Comparison of ENCODE assay signal across 9 mouse cellular contexts in the genomic region with DNA sequence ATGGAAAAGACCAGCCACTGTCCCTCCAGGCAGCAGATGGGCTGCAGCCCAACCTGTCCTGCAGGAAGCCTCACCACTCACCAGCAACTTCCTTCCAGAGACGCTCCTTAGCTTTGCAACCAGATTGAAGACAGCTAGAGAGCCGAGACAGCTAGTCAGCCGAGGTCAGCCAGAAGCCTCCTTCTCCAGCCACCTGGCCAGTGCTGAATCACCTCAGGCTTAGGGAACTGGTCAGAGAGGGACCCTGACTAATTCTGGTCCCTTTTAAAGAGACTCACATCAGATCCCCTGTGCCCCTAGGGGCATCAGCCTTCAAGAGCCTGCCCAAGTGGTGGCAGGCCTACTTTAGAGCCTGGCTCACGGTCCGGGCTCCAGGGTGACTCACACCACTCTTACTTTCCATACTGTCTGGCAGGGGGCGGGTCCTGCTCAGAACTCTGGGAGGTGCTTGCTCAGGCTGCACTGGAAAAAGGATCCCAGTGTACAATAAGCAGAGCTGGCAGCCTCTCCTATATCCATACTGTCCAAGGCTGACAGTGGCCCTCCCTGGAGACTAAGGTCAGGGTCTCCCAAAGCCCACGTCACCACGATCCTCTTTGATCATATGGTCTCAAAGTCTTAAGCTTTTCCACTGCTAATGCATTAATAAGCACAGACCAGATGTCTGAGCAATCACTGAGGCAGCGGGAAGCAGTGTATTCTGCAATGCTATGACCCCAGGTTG. TPM values are rescaled to one million over a fixed set of nuclear protein-coding genes. Genes with fewer than 3 reads are reported as not detected.
DNase-seq lines count a peak whose midpoint lies in the region; ATAC-seq and TF ChIP-seq lines count a peak whose summit lies in the region.
"Had no signal": no experiment of that assay in that cellular context is flagged by ENCODE, and none has a peak within 500 bp of the region (broad histone marks: within the 10 kb centered on the region; RNA-seq: fewer than 3 reads in every experiment).

No protein-coding gene starts in this region.

- no peaks in the 10 kb centered on the region for H3K36me3 ChIP-seq in midbrain, embryonic 16.5 days (ENCODE audit: control insufficient read depth, insufficient read depth, low read length)
- no peaks in the 10 kb centered on the region for H3K36me3 ChIP-seq in midbrain, embryonic 15.5 days (replicated peaks)
- no peaks in the 10 kb centered on the region for H3K36me3 ChIP-seq in heart, embryonic 16.5 days (ENCODE audit: control insufficient read depth, insufficient read depth)
- H3K36me3 ChIP-seq in lung, postnatal 0 days (ENCODE audit: insufficient read depth, low read length) = no peaks in the 10 kb centered on the region
- H3K36me3 ChIP-seq: hindbrain, embryonic 15.5 days had no signal

- peak; percentile 26 for TF ChIP-seq CTCF in lung, postnatal 0 days (IDR thresholded peaks at IDR 0.05)

- H3K9ac ChIP-seq in midbrain, embryonic 16.5 days (ENCODE audit: low read depth, low read length) = 0 out of 2 replicates have a peak overlapping the region, but pooled peaks have one; percentile 7
- H3K9ac ChIP-seq in midbrain, embryonic 15.5 days = no peak overlapping the region
- H3K9ac ChIP-seq in heart, embryonic 16.5 days (ENCODE audit: low read length) = peak overlapping the region; percentile 38
- H3K9ac ChIP-seq in lung, postnatal 0 days (replicated peaks; ENCODE audit: low read depth) = 0 out of 2 replicates have a peak overlapping the region, but pooled peaks have one; percentile 24
- H3K9ac ChIP-seq: hindbrain, embryonic 15.5 days had no signal

- DNase-seq in cerebellum, adult 11-12 months = peak; percentile 49
- no peak for DNase-seq in cerebellum, adult 11 months
- DNase-seq in lung, postnatal 0 days (ENCODE audit: low spot score) = peak; percentile 91
- no peak for DNase-seq in layer of hippocampus, adult 18-20 months (ENCODE audit: low spot score in 2 of 2)
- no peak for DNase-seq in right cerebral cortex, postnatal 36 days (ENCODE audit: low spot score in 2 of 2)

- TF ChIP-seq EP300 in lung, postnatal 0 days (IDR thresholded peaks at IDR 0.05) = no peak; the same call in 1 of the 2 replicates

- H3K4me2 ChIP-seq in midbrain, embryonic 16.5 days (ENCODE audit: low read length) = no peak overlapping the region
- H3K4me2 ChIP-seq in midbrain, embryonic 15.5 days = no peak overlapping the region
- peak overlapping the region; percentile 29 for H3K4me2 ChIP-seq in heart, embryonic 16.5 days (ENCODE audit: low read depth, low read length)
- peak overlapping the region; percentile 36 for H3K4me2 ChIP-seq in lung, postnatal 0 days (replicated peaks; ENCODE audit: low read depth, low read length)
- H3K4me2 ChIP-seq: hindbrain, embryonic 15.5 days had no signal

- WGBS in midbrain, embryonic 16.5 days = 62% methylated on average over 9 of the region's 9 CpGs
- 56% methylated on average over 9 of the region's 9 CpGs for WGBS in midbrain, embryonic 15.5 days
- WGBS in heart, embryonic 16.5 days = 17% methylated on average over 9 of the region's 9 CpGs
- 21% methylated on average over 9 of the region's 9 CpGs for WGBS in lung, postnatal 0 days

- H3K4me1 ChIP-seq in midbrain, embryonic 16.5 days (ENCODE audit: control insufficient read depth, insufficient read depth, low read length) = peaks cover 21% of the 10 kb centered on the region
- peaks cover 24% of the 10 kb centered on the region for H3K4me1 ChIP-seq in midbrain, embryonic 15.5 days
- peaks cover 78% of the 10 kb centered on the region for H3K4me1 ChIP-seq in heart, embryonic 16.5 days (ENCODE audit: control insufficient read depth, insufficient read depth, low read length)
- peaks cover 67% of the 10 kb centered on the region for H3K4me1 ChIP-seq in lung, postnatal 0 days (ENCODE audit: insufficient read depth, low read depth, low read length)

- H3K4me3 ChIP-seq in midbrain, embryonic 16.5 days (ENCODE audit: low read depth, low read length) = no peak overlapping the region
- no peak overlapping the region for H3K4me3 ChIP-seq in midbrain, embryonic 15.5 days
- H3K4me3 ChIP-seq in heart, embryonic 16.5 days (ENCODE audit: low read length) = peak overlapping the region; percentile 2; the same call in 1 of the 2 replicates
- H3K4me3 ChIP-seq in lung, postnatal 0 days (ENCODE audit: low read depth, low read length) = no peak overlapping the region
- H3K4me3 ChIP-seq: hindbrain, embryonic 15.5 days had no signal

- ATAC-seq in midbrain, embryonic 16.5 days = no peak
- ATAC-seq in midbrain, embryonic 15.5 days (replicated peaks) = no peak
- ATAC-seq in heart, embryonic 16.5 days (replicated peaks; ENCODE audit: extremely low read depth, insufficient read depth, low FRiP score) = peak; percentile 56; the same call in 1 of the 2 replicates
- ATAC-seq in lung, postnatal 0 days = peak; percentile 72

- no peaks in the 10 kb centered on the region for H3K9me3 ChIP-seq in midbrain, embryonic 16.5 days (replicated peaks; ENCODE audit: control insufficient read depth, low read length, poor library complexity, severe bottlenecking)
- no peaks in the 10 kb centered on the region for H3K9me3 ChIP-seq in midbrain, embryonic 15.5 days
- no peaks in the 10 kb centered on the region for H3K9me3 ChIP-seq in heart, embryonic 16.5 days (replicated peaks; ENCODE audit: control insufficient read depth, low read length)
- H3K9me3 ChIP-seq in lung, postnatal 0 days (ENCODE audit: low read length) = no peaks in the 10 kb centered on the region
- H3K9me3 ChIP-seq: hindbrain, embryonic 15.5 days had no signal

- no peak overlapping the region for H3K27ac ChIP-seq in midbrain, embryonic 16.5 days (ENCODE audit: low read length)
- no peak overlapping the region for H3K27ac ChIP-seq in midbrain, embryonic 15.5 days
- H3K27ac ChIP-seq in heart, embryonic 16.5 days (ENCODE audit: low read length) = peak overlapping the region; percentile 94
- peak overlapping the region; percentile 97 for H3K27ac ChIP-seq in lung, postnatal 0 days (ENCODE audit: low read length)
- H3K27ac ChIP-seq: hindbrain, embryonic 15.5 days had no signal

- H3K27me3 ChIP-seq in midbrain, embryonic 16.5 days (ENCODE audit: control insufficient read depth, insufficient read depth, low read depth, low read length) = no peaks in the 10 kb centered on the region
- no peaks in the 10 kb centered on the region for H3K27me3 ChIP-seq in midbrain, embryonic 15.5 days (replicated peaks)
- H3K27me3 ChIP-seq in heart, embryonic 16.5 days (ENCODE audit: control insufficient read depth, insufficient read depth, low read length) = no peaks in the 10 kb centered on the region
- no peaks in the 10 kb centered on the region for H3K27me3 ChIP-seq in lung, postnatal 0 days (replicated peaks; ENCODE audit: insufficient read depth, low read length)
- H3K27me3 ChIP-seq: hindbrain, embryonic 15.5 days had no signal

RNA-seq across cellular contexts. Expression of a gene that starts 5.9 kb away (rescaled TPM):
- 9.5 and 11.2 TPM in 2 replicates for polyA plus RNA-seq in midbrain, embryonic 16.5 days (2015; fragmentation: Nextera tagmentation; extraction: Ambion mirVana)
- 11.9 and 14.2 TPM in 2 replicates for polyA plus RNA-seq in midbrain, embryonic 15.5 days (2015; fragmentation: Nextera tagmentation; extraction: Ambion mirVana)
- 22.8 and 29.7 TPM in 2 replicates for polyA plus RNA-seq in heart, embryonic 16.5 days (2015; fragmentation: Nextera tagmentation; extraction: Ambion mirVana)
- polyA plus RNA-seq in lung, postnatal 0 days (2015; fragmentation: Nextera tagmentation; extraction: Ambion mirVana) = 59.3 and 67.3 TPM in 2 replicates
- 10 to 100 TPM; 86.7 to 88.3 TPM for total RNA-seq in layer of hippocampus, adult 18-20 months (2021)

Comparison
In these comparisons a context has a peak if more than half of its experiments do, and no peak if none do; other contexts are left out.
1. DNase-seq: peak in cerebellum, adult 11-12 months (single experiment) and lung, postnatal 0 days (single experiment); none in cerebellum, adult 11 months (single experiment), layer of hippocampus, adult 18-20 months (0 of 2) and right cerebral cortex, postnatal 36 days (0 of 2).
2. ATAC-seq: peak in heart, embryonic 16.5 days (single experiment) and lung, postnatal 0 days (single experiment); none in midbrain, embryonic 16.5 days (single experiment) and midbrain, embryonic 15.5 days (single experiment).
3. H3K27ac ChIP-seq: peak in heart, embryonic 16.5 days (single experiment) and lung, postnatal 0 days (single experiment); none in midbrain, embryonic 16.5 days (single experiment) and midbrain, embryonic 15.5 days (single experiment).
4. H3K4me2 ChIP-seq: peak in heart, embryonic 16.5 days (single experiment) and lung, postnatal 0 days (single experiment); none in midbrain, embryonic 16.5 days (single experiment) and midbrain, embryonic 15.5 days (single experiment).